Mouse (Mus musculus) B cell, adult 2 months (primary cell): ENCODE data around the gene Fgfr2.

Source experiments
- DNase-seq, 2 experiments: peaks; one replicate each; pipeline ENCODE4 v3.0.0; 2022

Gene Fgfr2

DNA sequence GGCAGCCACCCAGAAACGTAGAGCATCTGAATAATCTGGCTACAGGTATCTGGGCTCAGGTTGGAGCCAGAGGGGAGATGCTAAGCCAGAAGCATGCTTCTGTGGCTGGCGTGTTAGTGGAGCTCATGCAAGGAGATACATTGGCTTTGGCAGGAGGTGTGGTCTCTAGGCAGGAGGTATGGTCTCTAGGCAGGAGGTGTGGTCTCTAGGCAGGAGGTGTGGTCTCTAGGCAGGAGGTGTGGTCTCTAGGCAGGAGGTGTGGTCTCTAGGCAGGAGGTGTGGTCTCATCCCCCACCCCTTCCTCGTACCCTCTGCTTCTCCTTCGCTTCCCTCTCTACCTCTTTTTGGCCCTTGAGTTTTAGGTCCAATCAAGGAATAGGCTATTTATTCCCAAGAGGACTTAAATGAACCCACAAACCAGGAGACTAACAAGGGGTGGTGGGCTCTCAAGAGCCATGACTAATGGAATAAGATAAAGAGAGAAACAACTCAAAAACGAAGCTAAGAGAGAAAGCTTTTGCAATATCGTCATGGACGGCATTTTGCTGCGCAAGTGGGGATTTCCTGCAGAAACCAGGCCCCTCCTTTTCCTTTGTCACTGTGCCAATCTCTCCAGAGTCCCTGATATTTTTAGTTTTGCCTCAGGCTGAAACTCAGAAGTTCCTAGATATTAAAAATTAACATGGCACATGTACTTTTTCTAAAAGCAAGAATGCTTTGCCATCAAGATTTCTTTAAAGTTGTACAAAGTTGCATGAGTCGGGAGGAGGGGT is 775.7 kb downstream of the Fgfr2 start:
- DNase-seq = no peak

DNA sequence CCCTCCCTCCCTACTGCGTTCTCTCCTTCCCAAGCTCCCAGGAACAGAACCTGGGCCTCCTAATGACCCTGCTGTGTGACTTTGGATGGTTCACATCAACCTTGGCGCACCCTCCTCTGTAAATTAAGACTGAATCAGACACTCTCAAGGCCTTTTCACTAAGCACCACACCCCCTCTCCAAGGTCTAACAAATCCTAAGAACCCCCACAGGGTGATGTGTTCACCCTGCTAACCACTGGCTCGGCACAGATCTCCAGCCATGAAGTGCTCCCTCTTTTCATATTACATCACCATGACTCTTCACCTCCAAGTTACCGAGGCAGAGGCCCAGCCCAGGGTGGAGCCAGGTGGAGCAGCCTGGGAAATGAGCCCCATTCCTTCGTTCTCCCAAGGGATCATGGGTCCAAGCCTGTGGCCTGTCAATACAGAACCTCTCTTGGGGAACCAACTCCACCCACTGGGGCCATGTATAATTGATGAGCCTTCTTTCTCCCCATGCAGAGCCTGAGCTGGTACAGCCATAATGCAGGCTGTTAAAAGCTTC is 777.6 kb downstream of the Fgfr2 start:
- DNase-seq = no peak

DNA sequence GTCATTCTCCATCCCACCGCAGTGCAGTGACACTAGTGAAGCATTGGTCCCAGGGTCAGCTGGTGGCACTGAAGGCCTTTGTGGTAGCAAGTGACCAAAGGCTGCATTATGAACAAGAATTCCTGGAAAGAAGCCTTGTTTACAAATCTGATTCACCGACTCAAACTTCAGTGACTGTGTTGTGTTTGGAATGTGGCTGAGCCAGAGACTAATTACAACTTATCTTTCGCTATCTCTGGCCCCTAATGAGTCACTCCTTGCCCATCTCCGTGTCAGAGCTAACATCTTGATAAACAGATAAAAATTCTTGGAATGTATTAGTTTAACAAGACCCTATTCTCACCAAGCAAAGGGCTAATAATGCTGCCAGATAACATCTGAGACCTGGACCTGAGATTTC is 778.5 kb downstream of the Fgfr2 start:
- no peak for DNase-seq

DNA sequence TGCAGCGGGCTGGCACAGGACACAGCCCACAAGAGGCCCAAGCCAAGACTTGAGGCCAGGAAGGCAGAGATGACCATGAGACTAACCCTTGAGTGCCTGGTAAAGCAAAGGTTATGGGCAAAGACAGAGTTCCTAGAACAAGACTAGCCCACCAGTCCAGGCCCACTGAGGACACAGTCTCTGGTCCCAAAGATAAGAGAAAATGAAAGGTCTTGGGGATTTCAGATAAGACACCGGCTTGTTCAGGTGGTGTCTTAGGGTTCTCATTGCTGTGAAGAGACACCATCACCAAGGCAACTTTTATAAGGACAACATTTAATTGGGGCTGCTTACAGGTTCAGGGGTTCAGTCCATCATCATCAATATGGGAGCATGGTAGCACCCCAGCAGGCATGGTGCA is 779.2 kb downstream of the Fgfr2 start:
- no peak for DNase-seq

DNA sequence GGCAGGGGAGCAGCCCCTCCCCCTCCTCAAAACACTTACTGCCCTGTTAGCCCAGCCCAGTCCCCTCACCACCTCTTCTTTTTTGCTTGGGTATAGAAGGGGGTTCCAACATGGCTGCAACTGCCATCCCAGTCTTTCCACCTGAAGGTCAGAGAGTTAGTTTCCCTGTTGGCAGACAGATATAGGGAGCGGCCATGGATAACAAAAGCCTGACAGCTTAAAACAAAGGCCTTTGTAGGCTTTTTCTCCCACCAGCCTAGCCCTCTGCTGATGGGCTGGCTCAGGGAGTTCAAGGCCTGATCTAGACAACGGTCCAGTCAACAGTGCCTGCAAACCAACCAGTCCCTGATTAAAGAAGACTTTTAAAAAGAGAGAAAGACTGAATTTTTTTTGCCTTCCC is 780.0 kb downstream of the Fgfr2 start:
- no peak for DNase-seq

DNA sequence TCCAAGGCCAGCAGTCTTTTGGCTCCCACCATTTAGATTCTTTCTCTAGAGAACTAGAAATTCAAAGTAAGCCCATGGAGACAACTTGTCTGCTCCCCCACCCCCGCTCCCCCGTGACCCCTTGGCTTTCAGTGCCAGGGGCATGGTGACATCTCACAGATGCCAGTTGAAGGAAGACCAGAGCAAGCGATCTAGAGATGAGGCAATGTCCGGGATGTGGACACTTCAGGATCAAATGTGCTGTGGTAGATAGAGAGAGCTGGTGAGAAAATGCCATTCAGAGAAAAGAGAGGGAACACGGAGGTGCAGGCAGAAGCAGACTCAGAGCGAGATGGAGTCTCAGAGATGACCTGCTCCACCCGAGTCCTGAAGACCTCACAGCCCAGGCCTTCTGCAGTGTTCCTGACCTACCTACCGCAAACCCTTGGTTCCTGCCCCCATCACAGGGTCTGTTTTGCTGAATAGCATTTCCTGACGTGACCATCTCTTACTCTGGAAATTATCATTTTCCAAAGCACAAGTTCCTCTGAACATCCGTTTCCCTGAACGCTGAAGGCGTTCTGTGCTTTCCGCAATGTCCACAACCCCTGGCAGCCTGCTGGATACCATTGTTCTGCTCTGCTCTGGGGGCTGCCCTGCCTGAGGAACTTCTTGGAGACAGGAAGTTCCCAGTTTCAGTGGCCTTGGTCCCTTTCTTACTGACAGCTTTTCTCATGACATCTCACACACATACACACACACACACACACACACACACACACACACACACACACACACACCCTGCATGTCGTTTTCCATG is 783.9 kb downstream of the Fgfr2 start:
- DNase-seq = no peak

DNA sequence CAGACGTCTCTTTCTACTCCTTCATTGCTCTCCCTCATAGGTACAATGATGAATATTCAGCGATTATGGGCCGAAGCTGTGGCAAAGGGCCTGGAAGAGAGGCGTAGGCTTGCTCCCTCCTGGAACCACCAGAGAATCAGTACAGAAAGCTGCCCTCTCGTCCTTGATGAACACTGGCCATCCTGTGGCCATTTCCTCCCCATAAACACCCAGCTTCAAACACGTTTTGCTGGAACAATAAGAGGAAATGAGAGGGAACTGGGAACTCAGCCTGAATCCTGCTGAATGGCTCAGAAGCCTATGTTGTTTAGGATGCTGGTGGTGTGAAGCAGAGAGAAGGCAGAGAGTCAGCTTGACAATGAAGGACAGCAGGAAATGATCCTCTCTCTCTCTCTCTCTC is 784.8 kb downstream of the Fgfr2 start:
- no peak for DNase-seq

DNA sequence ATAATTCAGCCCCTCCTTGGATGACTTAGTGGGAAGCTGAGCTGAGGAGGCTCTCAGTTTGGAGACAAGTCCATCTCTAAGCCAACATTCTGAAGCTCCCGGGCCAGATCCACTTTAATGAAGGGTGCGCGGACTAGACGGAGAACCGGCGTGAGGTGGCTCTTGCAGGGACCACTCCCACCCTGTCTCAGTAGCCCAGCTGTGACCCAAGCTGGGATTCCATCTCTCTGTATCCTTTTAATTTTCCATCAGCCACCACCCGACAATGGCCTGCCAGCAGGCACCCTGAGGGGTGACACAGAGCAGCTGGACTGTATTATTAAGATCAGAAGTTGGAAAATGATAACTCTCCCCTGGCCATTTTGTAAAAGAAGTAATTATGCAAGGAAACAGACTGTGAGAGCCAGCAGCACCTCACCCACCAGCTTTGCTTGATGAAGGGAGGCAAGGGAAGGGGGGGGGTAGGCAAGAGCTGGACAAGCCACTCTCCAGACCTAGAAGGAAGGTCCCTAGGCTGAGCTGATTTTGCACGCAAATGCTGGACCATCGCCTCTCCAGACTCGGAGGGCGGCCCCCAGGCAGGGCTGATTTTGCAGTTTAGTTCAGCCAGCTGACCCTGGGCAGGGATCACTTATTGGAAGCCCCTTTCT is 785.8 kb downstream of the Fgfr2 start:
- DNase-seq = no peak

GRCm38 (mm10) chr7:132336781-132337180 is 786.4 kb downstream of the Fgfr2 start:
- no peak for DNase-seq

- peak; percentile 51 for DNase-seq
These were observed 787.8 kb downstream of the Fgfr2 start for GRCm38 (mm10) chr7:132335367-132335766.

GRCm38 (mm10) chr7:132333078-132333477 is 790.1 kb downstream of the Fgfr2 start:
- peak in 1 of 2 experiments; percentile 25 for DNase-seq

DNA sequence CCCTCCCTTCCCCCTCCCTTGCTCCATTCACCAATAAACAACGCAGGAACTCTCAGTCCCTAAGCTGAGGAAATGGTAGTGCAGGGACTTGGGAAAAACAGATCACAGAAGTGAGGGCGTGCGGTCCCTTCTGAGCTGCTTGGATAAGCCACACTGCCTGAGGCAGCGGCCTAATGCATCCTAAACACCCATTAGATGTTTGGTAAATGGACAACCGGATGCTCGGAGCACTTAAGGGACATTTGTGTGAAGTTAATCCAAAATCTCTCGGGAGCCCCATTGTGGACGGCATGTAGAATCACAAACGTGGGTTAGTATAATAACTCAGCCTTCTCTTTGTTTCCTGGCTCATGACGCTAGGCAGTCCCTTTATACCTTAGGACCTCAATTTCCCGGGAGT is 791.0 kb downstream of the Fgfr2 start:
- no peak for DNase-seq

GRCm38 (mm10) chr7:132330179-132330578 is 793.0 kb downstream of the Fgfr2 start:
- no peak for DNase-seq

DNA sequence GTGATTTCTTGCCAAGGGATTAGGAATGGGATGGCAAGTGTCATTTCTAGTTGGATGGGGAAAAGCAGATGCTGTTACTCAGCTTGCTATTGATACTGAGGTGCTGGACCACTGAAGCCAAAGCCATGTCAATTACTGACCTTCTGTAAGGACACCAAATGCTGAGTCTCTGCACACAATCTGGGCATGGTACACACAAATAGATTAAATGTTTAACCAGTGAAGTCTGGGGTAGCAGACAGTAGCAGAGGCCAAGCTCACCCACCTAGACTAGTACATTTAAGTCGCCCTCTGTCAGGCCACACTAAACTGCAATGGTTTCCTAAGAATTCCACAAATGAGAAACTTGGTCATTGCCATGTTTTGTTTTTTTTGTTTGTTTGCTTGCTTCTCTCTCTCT is 794.5 kb downstream of the Fgfr2 start:
- no peak for DNase-seq

- DNase-seq = no peak
These were observed 797.4 kb downstream of the Fgfr2 start for GRCm38 (mm10) chr7:132325549-132326331.

DNA sequence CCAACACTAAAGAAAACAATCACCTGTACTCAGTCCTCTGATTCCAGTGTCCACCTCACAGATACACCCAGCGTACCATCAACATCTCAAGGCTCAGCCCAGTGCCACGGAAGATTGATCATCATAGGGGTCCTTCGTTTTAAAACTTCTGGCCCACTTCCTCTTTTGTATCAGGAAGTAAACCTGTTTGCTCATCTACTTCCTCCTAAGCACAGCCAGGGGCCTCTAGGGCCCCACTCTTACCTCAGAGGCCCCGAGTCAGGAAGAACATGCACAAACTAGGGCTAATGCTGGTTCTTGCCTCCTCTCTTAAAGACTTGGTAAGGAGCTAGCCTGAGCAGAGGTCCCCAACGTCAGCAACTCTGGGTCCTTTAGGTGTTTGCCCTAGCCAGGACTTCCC is 799.7 kb downstream of the Fgfr2 start:
- DNase-seq = peak; percentile 76 to 80

DNA sequence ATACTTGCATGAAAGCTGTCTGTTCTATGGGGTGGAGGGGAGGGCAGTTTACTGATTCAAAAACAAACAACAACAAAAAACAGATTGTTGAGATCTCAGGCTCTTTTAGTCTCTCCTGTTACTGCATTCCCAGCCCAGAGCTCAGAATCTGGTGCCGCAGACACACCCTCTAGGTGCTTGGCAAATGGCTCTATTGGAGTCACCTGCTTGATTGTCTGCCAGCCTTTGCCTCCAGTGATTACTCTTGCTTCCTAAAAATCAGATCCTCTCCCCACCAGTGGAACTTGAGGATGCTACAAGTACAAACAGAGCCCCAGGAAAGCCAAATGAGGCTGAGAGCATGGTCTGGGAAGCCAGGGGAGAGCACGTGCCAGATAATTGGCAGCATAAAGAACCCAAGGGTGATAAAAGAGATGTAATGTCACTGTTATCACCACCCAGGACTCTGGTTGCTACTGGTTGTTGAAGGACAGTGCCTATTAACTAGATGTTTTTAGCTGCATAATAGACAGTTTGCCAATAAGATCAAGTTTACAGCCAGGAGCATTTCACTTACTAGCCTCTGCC is 801.7 kb downstream of the Fgfr2 start:
- DNase-seq = no peak

- DNase-seq = peak; percentile 85 to 87
These were observed 806.1 kb downstream of the Fgfr2 start, which contains the start of gene Chst15 for GRCm38 (mm10) chr7:132317036-132317541. TSS of gene Chst15 (minus strand) at chr7:132317228.

DNA sequence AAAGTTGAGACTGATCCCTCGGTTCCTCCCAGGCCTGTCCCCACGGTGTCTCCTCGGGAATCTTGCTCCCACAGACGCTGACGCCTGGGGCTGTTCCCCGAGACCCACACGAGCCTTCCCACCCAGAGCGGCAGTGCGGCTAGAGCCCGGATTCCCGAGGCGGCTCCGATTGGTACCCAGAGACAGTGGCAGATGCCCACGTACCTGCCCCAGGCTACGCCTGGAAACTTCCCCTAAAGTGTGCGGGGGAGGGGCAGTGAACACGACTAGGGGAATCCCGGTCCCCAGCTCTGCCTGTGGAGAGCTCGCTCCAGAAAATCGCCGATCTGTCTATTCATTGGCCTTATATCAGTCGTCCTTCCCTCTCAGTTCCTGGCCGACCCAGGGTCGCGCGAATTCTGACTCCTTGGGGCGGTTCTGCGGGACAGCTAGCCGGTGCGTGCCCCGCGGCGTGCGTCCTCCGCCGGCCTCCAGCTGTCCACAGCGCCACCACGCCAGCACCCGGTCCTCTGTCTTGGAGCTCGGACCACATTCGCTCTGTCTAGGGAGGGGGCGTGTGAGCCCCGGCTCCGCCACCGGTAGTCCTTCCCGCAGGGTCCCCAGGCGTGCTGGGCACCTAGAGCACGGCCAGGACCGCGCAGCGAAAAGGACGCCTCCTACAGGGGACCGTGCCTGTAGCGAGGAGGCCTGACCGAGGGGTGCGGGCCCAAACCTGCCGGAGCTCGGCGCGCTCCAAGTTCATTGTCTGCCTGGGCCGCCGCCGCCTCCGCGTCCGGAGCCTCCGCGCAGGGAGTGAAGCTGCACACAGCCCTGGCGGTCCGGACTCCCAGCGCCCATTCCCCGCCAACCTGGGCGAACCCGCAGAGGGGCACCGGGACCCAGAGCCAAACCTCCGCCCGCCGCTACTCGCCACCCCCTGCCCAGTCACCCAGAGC is 806.8 kb downstream of the Fgfr2 start:
- peak; percentile 89 to 92 for DNase-seq
